Mouse (Mus musculus) bone marrow macrophage, adult 2 months (primary cell): ENCODE results near the gene Plekhg1.

Source experiments
- CTCF ChIP-seq: IDR thresholded peaks from 2 replicates; pipeline ENCODE4 v1.5.1; 2012; ENCODE audit warnings: low read depth, mild to moderate bottlenecking, low read length, moderate library complexity
- POLR2A ChIP-seq: IDR thresholded peaks from 2 replicates; pipeline ENCODE4 v1.6.1; 2012; ENCODE audit warnings: mild to moderate bottlenecking, low read depth, low read length, borderline replicate concordance

DNA sequence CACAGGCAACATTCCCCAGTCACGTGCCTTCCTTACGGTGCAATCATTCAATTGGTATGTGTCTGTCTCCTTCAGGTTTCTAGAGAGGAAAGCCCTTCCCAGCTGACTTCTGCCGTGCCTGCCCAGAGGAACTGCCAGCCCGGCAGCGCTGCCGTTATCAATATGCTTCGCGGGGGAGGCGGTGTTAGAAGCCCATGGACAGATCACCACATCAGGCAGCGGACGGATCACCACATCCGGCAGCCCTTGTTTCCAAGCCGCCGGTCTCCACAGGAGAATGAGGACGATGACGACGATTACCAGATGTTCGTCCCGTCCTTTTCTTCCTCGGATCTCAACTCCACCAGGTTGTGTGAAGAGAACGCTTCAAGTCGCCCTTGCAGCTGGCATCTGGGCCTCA, 216.3 kb downstream of the Plekhg1 start:
- TF ChIP-seq CTCF = no peak
- TF ChIP-seq POLR2A = no peak
